In genomic region chr12:80130558-80131358, GRCm38 (mm10) we compare ENCODE assay signal across 8 mouse cellular contexts. TPM values are rescaled to one million over a fixed set of nuclear protein-coding genes. Genes with fewer than 3 reads are reported as not detected.
DNase-seq lines count a peak whose midpoint lies in the region; ATAC-seq and TF ChIP-seq lines count a peak whose summit lies in the region.

No protein-coding gene starts in this region.

- DNase-seq in Muller cell, postnatal 12 days (ENCODE audit: inconsistent ontology term): peak; percentile 85
- DNase-seq in kidney, postnatal 10 days: peak; percentile 70
- peak; percentile 59 for DNase-seq in midbrain, embryonic 10.5 days (ENCODE audit: low spot score)
- peak; percentile 35 for DNase-seq in thymus, adult 2 months
- no peak for DNase-seq in cerebellum, adult 11-12 months

- H3K27me3 ChIP-seq in heart, embryonic 14.5 days (ENCODE audit: control insufficient read depth, insufficient read depth, low read length): no peaks in the 10 kb centered on the region
- peaks cover 5% of the 10 kb centered on the region; the same call in 1 of the 2 replicates for H3K27me3 ChIP-seq in midbrain, embryonic 10.5 days (ENCODE audit: low read depth, poor library complexity, severe bottlenecking)
- H3K27me3 ChIP-seq in thymus, adult 2 months (ENCODE audit: control insufficient read depth, insufficient read depth, low read length): no peaks in the 10 kb centered on the region

- peaks cover 6% of the 10 kb centered on the region for H3K36me3 ChIP-seq in heart, embryonic 14.5 days (ENCODE audit: control insufficient read depth, insufficient read depth, low read length)
- peaks cover 15% of the 10 kb centered on the region for H3K36me3 ChIP-seq in midbrain, embryonic 10.5 days
- no peaks in the 10 kb centered on the region for H3K36me3 ChIP-seq in thymus, adult 2 months (ENCODE audit: control insufficient read depth, insufficient read depth, low read length)

- H3K4me1 ChIP-seq in brown adipose tissue, adult 24 weeks (ENCODE audit: control insufficient read depth, insufficient read depth, insufficient read length, low read length): peaks cover 35% of the 10 kb centered on the region
- peaks cover 30 to 33% of the 10 kb centered on the region in 2 experiments for H3K4me1 ChIP-seq in heart, embryonic 14.5 days (ENCODE audit: control insufficient read depth in 2 of 2, insufficient read depth in 2 of 2, low read length in 2 of 2)
- H3K4me1 ChIP-seq in midbrain, embryonic 10.5 days: peaks cover 38% of the 10 kb centered on the region
- H3K4me1 ChIP-seq in thymus, adult 2 months (replicated peaks; ENCODE audit: control insufficient read depth, insufficient read depth, low read length): peaks cover 28% of the 10 kb centered on the region

- H3K9me3 ChIP-seq in heart, embryonic 14.5 days (ENCODE audit: control insufficient read depth, low read length): no peaks in the 10 kb centered on the region
- H3K9me3 ChIP-seq in midbrain, embryonic 10.5 days (replicated peaks): no peaks in the 10 kb centered on the region

- peak overlapping the region; percentile 68 for H3K4me3 ChIP-seq in brown adipose tissue, adult 24 weeks (ENCODE audit: insufficient read depth, low read depth, low read length)
- H3K4me3 ChIP-seq in heart, embryonic 14.5 days (ENCODE audit: control insufficient read depth in 1 of 2, insufficient read depth in 1 of 2, low read depth in 1 of 2, low read length in 2 of 2): no peak overlapping the region
- H3K4me3 ChIP-seq in midbrain, embryonic 10.5 days: peak overlapping the region; percentile 61
- H3K4me3 ChIP-seq in thymus, adult 2 months (ENCODE audit: control insufficient read depth, insufficient read depth, low read length): peak overlapping the region; percentile 2; the same call in 1 of the 2 replicates

- H3K9ac ChIP-seq in heart, embryonic 14.5 days (ENCODE audit: low read length): peak overlapping the region; percentile 94

- peak overlapping the region; percentile 81 for H3K4me2 ChIP-seq in heart, embryonic 14.5 days (ENCODE audit: low read length)

- peak overlapping the region; percentile 99 for H3K27ac ChIP-seq in brown adipose tissue, adult 24 weeks (replicated peaks; ENCODE audit: low read depth, low read length)
- H3K27ac ChIP-seq in heart, embryonic 14.5 days (replicated peaks in 1 of 2; ENCODE audit: control insufficient read depth in 1 of 2, insufficient read depth in 1 of 2, low read depth in 2 of 2, low read length in 2 of 2): peak overlapping the region; percentile 97 to 99
- H3K27ac ChIP-seq in midbrain, embryonic 10.5 days (replicated peaks): peak overlapping the region; percentile 99
- peak overlapping the region; percentile 87 for H3K27ac ChIP-seq in thymus, adult 2 months (ENCODE audit: control insufficient read depth, insufficient read depth, low read length)

- no peak for TF ChIP-seq CTCF in thymus, adult 2 months (IDR thresholded peaks at IDR 0.05; ENCODE audit: borderline replicate concordance, control insufficient read depth, extremely low read depth, insufficient read depth, low read length, poor library complexity)

- WGBS in heart, embryonic 14.5 days: 16% methylated on average over 6 of the region's 6 CpGs
- 13% methylated on average over 6 of the region's 6 CpGs for WGBS in midbrain, embryonic 10.5 days
- 16% methylated on average over 6 of the region's 6 CpGs for WGBS in thymus, adult 2 months

- no peak for TF ChIP-seq POLR2A in thymus, adult 2 months (IDR thresholded peaks at IDR 0.05; ENCODE audit: control insufficient read depth, extremely low read depth, insufficient read depth, low read length, poor library complexity)

- ATAC-seq in heart, embryonic 14.5 days (ENCODE audit: insufficient number of reproducible peaks, insufficient read depth, low FRiP score, low read depth): peak; percentile 49; the same call in 1 of the 2 replicates
- no peak for ATAC-seq in erythroid progenitor cell, adult 5-6 weeks (replicated peaks; ENCODE audit: low FRiP score, poor library complexity, severe bottlenecking)

RNA-seq across cellular contexts. Expression of gene Zfp36l1, which starts 17.9 kb away (rescaled TPM):
- 67.0 and 75.8 TPM in 2 replicates for polyA plus RNA-seq in brown adipose tissue, adult 24 weeks (2012; ENCODE audit: insufficient read depth, insufficient read length, missing spikeins)
- 103 and 125 TPM in 2 replicates for polyA plus RNA-seq in heart, embryonic 14.5 days (2014; fragmentation: Nextera tagmentation; extraction: Ambion mirVana)
- 127 and 141 TPM in 2 replicates for polyA plus RNA-seq in midbrain, embryonic 10.5 days (2016; fragmentation: Nextera tagmentation; extraction: Ambion mirVana)
- 253 and 297 TPM in 2 replicates for polyA plus RNA-seq in thymus, adult 2 months (2012; rRNA removed)
- 52.0 and 100 TPM in 2 replicates for total RNA-seq in erythroid progenitor cell, adult 5-6 weeks (2015; ENCODE audit: low replicate concordance)
- 5.8 and 9.2 TPM in 2 replicates for total RNA-seq in erythroid progenitor cell, adult 5-6 weeks (2017; ENCODE audit: low replicate concordance)

Comparison
In these comparisons a context has a peak if more than half of its experiments do, and no peak if none do; other contexts are left out.
1. H3K4me3 ChIP-seq: peak in brown adipose tissue, adult 24 weeks (single experiment), midbrain, embryonic 10.5 days (single experiment) and thymus, adult 2 months (single experiment); none in heart, embryonic 14.5 days (0 of 2).
2. Peak in every context shown above with its lines, with median percentiles within 50 percentile points of each other: H3K27ac ChIP-seq.